Mouse (Mus musculus) CD8-positive naive resting alpha-beta T cell, adult 2 months (primary cell): Measurements from ENCODE around the gene Znfx1.

Experiments used
- DNase-seq, 2 experiments: peaks; one replicate each; pipeline ENCODE4 v3.0.0; 2022; ENCODE audit warnings: low read depth in 2 of 2, low spot score in 2 of 2

Znfx1 gene

GRCm38 (mm10) chr2:166995796-166996532 lies 66.9 kb downstream of the Znfx1 start, which contains the start of gene Stau1:
Gene Stau1, minus strand, starts transcription at chr2:166996299.
- peak; percentile 88 to 92 for DNase-seq

GRCm38 (mm10) chr2:166995021-166995795 lies 67.6 kb downstream of the Znfx1 start:
- DNase-seq: peak; percentile 8 to 23

GRCm38 (mm10) chr2:166991945-166992344 lies 70.9 kb downstream of the Znfx1 start:
- no peak for DNase-seq

GRCm38 (mm10) chr2:166990861-166991260 lies 72.0 kb downstream of the Znfx1 start:
- DNase-seq: no peak
